Mouse (Mus musculus) central nervous system, embryonic 14 days (tissue): ENCODE results near the gene Actr6. TPM values are rescaled to one million over a fixed set of nuclear protein-coding genes. Genes with fewer than 3 reads are reported as not detected.

ENCODE experiments used
- polyA plus RNA-seq: library from polyadenylated mRNA; depleted of rRNA; stranded (reverse); fragments of >200 nt; gene quantifications from 2 replicates; pipeline ENCODE4 v1.2.3, GENCODE M21; 2012; rRNA removed

The Actr6 gene
- 22.0 and 27.0 TPM in 2 replicates for polyA plus RNA-seq

DNA sequence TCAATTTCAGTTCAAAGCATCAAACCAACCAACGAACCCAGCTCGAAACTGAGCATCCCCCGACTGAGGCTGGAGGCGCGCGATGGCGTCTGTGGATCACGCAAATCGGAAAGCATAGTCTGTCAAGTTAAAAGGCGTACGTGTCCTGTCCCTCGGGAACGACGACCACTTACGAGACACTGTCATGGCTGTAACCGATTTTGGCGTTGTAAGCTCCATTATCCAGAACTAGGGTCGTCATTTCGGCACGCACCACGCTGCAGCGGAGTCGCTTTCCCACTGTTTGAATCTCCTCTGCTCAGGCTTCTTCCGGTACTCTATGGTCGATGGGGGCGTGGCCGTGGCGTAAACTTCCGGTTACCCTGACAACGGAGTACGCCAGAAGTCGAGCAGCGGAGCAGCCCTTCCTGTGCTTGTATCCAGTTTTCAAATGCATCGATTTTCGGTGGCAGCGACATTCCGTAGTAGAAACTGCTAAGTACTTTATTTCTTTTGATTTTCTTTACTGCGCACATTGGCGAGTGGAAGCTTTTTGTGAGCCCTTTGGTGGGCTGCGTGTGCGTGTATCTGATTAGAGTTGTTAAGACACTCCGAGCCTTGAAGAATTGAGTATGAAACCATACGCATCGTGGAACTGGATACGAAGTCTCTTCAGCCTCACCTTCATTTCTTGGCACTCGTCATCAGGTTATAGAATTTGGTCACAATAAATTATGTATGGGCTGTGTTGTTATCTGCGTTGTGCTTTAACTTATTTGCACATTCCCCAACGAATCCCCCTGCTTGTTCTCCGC, at the start of gene Actr6:
Gene Actr6, minus strand, starts transcription at position 295 of the 794 bp plus-strand sequence.

DNA sequence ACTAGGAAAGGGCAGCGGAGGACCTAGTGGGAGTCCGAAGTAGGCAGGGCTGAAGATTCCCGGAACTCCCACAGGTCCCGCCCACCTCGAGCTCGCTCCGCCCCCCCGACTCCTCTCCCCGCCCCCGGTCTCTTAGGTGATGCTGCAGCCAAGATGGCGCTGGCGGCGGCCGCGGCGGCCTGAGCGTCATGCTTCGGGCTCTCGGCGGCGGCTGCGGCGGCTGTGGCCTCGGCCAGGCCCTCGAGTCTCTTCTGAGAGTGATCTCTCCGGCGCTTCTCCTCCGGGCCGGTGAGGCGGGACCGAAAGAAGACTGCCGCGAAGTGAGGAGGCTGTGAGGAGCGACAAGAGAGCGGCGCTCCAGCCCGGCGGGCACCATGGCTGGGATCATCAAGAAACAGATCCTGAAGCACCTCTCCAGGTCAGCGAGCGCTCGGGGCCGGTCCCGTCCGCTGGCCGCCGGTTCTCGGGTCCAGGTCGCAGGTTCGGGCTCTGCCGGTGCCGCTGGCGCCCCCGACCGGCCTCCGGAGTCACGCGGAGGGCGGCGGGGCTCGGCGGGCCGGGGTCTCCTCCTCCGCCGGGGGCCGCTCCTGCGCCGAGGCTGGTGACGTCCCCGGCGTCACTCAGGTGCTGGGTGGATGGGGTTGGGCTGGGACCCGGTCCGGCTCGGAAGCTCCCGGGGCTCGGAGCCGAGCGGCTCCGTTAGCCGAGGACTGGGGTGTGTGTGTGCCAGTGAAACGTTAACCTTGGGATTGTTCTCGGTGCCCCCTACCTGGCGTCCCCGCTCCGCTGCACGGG, 13.0 kb upstream of the Actr6 start, which contains the start of gene Uhrf1bp1l:
Gene Uhrf1bp1l, plus strand, starts transcription at position 121 of the 795 bp plus-strand sequence.

DNA sequence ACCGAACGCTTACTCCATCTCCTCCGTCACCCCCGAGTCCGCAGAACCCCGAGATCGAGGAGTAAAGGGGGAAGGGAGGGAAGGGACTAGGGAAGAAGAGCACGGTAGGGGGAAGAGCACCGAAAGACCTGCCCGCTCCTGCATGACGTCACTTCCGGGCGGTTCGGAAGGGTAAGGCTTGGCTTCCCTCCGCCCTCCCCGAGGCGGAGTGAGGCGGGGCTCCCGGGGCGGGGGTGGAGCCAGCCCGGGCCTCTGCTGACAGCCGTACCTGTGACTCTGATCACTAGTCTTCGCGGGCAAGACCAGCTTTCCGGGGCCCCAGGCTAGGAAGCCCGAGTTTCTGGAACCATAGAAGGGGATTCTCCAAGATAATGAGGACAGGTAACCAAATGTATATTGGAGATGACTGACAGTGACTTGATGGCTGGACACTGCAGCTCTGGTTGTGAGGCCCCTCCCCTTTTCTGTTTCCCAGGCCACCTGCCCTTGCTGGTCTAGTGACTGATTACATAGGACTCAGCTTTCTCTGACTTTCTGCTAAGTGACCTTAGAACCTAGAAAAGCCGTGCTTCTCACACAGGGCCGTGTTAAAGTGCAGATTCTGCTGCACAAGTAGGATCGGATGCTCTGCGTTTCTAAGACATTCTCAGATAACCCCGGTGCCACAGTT, 45.8 kb downstream of the Actr6 start, which contains the start of gene Scyl2:
Gene Scyl2, minus strand, starts transcription at position 147 of the 670 bp plus-strand sequence.

Other genes with a start within 250 kb of the Actr6 start
- 0.04 and 0.05 TPM in 2 replicates for gene Nr1h4, start 198.7 kb downstream of the Actr6 start, polyA plus RNA-seq
- 1.4 and 2.3 TPM in 2 replicates for gene Slc17a8, start 111.0 kb downstream of the Actr6 start, polyA plus RNA-seq
- gene Scyl2, start 46.0 kb downstream of the Actr6 start, polyA plus RNA-seq, result 41.4 and 46.2 TPM in 2 replicates
- 39.0 and 42.7 TPM in 2 replicates for gene Uhrf1bp1l, start 12.7 kb upstream of the Actr6 start, polyA plus RNA-seq
- 48.5 and 55.0 TPM in 2 replicates for gene Anks1b, start 141.2 kb upstream of the Actr6 start, polyA plus RNA-seq